Mouse (Mus musculus): Measurements from ENCODE around the gene Mphosph10.

- TF ChIP-seq CTCF (IDR thresholded peaks at IDR 0.05; ENCODE audit: control insufficient read depth, insufficient read depth, insufficient read length) = no peak
- TF ChIP-seq USF1 (IDR thresholded peaks at IDR 0.05; ENCODE audit: low read depth) = no peak
- no peak for TF ChIP-seq MAX (IDR thresholded peaks at IDR 0.05)
- no peak for TF ChIP-seq MYOG (IDR thresholded peaks at IDR 0.05; ENCODE audit: control insufficient read depth, extremely low read depth, insufficient read length)
- TF ChIP-seq CEBPB (IDR thresholded peaks at IDR 0.05; ENCODE audit: low read depth) = no peak
Observed at GRCm38 (mm10) chr7:64359943-64360585, 32.0 kb downstream of the Mphosph10 start.
